Mouse (Mus musculus): ENCODE data around the gene Parp11.

Parp11 gene

GRCm38 (mm10) chr6:127446436-127446890 is at the start of gene Parp11:
Gene Parp11 (plus strand): TSS chr6:127446840.
- peak; percentile 48 for DNase-seq (ENCODE audit: low read depth)

DNA sequence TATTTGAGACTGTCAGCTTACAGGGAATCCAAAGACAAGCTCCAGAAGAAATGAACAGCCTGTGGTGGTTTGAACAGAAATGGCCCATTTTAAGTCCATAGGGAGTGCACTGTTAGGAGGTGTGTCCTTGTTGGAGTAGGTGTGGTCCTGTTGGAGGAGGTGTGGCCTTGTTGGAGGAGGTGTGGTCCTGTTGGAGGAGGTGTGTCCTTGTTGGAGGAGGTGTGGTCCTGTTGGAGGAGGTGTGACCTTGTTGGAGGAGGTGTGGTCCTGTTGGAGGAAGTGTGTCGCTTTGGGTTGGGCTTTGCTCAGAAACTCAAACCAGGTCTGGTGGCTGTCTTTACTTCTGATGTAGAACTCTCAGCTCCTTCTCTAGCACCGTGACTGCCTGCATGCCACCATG is 48.6 kb upstream of the Parp11 start:
- DNase-seq (ENCODE audit: low read depth) = peak; percentile 35

DNA sequence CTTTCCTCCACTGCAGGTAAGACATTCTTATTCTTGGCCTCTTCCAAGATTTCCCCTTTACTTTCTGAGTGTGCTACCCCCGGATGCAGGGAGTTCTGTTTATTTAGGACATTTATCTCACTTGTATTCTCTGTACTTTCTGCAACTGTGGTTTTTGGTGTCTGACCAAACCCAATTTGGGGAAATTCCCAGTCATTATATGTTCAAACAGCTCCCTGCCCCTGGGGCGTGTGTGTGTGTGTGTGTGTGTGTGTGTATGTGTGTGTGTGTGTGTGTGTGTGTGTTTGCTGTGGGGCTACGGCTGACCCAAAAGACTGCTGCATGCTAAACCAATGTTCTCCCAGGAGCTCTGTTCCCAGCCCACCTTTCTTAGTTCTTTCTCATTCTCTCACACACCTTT is 45.2 kb upstream of the Parp11 start:
- no peak for DNase-seq (ENCODE audit: low read depth)

- DNase-seq (ENCODE audit: low read depth) = no peak
Measured at GRCm38 (mm10) chr6:127404070-127404810, 42.4 kb upstream of the Parp11 start.

DNA sequence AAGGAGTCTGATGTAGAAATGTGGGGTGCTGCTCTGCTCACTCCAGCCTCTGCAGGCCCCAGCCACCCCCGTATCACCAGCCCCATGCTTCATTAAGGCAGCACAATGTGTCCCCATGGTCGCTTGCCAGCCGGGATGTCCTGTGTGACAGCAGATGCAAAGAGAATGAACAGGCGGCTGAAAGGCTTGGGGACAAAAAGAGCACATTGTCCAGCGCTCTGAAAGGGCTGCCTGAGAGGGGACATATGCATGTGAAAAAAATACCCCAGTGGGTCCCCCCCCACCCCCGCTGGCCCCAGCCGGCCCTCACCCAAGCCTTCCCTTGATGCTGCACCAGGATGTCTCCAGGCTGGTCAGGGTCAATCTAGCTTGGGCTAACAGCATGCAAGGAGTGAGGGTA is 41.0 kb upstream of the Parp11 start:
- DNase-seq (ENCODE audit: low read depth) = no peak

- no peak for DNase-seq (ENCODE audit: low read depth)
Measured at GRCm38 (mm10) chr6:127407742-127408141, 38.9 kb upstream of the Parp11 start.

- DNase-seq (ENCODE audit: low read depth) = no peak
Measured at GRCm38 (mm10) chr6:127417525-127418184, 29.0 kb upstream of the Parp11 start.

GRCm38 (mm10) chr6:127418322-127418721 is 28.3 kb upstream of the Parp11 start:
- no peak for DNase-seq (ENCODE audit: low read depth)

GRCm38 (mm10) chr6:127420115-127420514 is 26.5 kb upstream of the Parp11 start:
- DNase-seq (ENCODE audit: low read depth) = no peak

DNA sequence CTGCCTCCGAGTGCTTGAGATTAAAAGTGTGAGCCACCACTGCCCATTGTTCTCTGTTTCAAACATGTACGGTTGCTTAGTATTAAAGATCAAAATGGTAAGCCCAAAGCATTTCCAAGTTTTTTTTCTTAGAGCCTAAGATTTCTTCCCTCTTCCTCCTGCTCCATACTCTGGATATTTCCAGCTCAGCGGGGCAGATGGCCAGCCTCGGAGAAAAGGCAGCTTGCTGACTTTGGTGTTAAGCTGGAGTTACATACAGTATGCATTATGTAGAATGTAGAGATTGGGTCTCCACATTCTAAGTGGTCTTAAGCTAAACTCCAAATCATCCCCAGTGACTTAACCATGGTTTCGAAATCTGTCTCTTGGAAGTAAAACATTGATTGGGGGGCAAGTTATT is 21.5 kb upstream of the Parp11 start:
- DNase-seq (ENCODE audit: low read depth) = no peak

DNA sequence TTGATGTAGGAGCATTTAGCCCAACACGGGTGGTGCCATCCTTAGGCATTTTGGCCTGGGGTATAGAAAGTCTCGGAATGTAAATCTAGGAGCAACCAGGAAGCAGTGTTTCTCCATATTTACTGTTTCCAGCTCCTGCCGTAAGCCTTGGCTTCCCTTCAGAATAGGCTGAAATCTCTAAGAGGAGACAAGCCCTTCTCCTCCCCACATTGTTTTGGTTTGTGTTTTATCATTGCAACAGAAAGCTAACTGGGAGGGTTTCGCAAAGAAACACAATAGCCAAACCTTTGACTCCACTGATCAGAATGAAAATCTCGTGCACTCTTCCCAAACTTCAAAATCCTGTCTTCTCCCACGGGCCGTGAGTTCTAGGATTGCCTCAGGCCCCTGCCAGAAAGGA is 15.9 kb upstream of the Parp11 start:
- no peak for DNase-seq (ENCODE audit: low read depth)

DNA sequence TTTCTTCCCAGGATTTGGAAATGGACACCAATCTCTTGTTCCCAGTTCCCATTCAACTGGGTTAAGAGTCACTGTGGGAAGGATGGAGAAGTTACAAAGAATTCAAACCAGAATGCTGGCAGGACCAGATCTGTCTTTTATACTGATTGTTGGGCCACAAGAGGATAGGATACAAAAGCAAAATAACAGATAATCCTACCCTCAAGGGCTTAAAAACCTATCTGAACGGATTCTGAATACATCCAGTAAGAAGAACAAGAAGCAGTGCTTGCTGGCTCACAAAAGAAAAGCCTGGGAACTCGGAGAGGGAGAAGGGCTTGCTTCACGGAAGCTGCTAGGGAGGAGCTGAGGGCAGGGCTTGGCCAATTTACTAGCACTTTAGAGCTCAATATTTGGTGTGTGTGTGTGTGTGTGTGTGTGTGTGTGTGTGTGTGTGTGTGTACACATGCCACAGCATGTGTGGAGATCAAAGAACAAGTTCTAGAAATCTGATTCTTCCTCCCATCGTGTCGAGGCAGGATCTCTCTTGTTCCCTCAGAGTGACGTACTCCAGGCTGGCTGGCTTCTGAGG is 15.4 kb upstream of the Parp11 start:
- no peak for DNase-seq (ENCODE audit: low read depth)

GRCm38 (mm10) chr6:127433886-127434647 is 12.6 kb upstream of the Parp11 start:
- no peak for DNase-seq (ENCODE audit: low read depth)

DNA sequence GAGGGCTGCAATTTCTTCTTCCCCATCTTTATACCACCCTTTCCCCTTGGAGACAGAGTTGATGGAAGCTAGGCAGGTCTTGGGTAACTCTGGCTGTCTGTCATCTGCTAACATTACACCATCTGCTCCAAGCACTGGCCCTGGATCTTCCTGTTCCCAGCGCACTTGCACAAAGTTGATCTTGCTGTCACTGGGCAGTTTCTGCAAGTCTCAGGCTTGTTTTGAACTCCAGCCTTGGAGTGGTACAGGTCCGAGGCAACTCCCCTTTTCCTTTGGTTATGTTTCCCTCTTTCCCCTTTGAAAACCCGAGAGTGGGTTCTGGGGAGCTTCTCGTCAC is 12.0 kb upstream of the Parp11 start:
- no peak for DNase-seq (ENCODE audit: low read depth)

- DNase-seq (ENCODE audit: low read depth) = no peak
Measured at GRCm38 (mm10) chr6:127439063-127439462, 7.6 kb upstream of the Parp11 start.

- no peak for DNase-seq (ENCODE audit: low read depth)
Measured at GRCm38 (mm10) chr6:127439540-127440195, 7.0 kb upstream of the Parp11 start.

DNA sequence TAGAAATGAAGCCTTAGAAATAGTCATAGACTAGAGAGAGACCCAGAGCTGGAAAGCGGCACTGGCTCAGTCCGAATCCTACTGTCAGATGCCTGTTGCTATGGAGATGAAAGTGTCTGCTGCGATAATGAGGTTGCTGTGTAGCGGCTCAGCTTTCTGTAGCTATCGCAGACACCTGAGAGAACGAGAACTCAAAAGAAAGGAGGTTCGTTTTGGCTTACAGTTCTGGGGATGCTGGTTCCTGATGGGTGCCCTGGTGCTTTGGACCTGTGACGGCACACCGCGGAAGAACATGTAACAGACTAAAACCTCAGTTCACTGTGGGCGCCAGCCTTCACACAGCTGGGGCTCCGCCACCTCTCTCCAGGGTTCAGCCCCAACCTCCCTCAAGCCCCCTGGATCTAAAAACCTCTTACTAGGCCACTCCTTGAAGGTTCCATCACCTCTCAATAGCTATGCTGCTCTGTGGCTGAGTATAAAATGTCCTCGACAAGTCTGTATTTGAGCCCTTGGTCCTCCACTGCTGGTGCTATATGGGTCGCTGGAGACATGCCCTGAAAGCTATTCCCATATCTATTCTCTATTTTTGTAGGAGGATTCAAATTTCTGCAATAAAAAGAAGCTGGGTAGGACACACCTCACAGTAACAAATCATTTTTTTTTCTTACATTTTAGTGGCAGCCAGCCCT is 6.1 kb upstream of the Parp11 start:
- DNase-seq (ENCODE audit: low read depth) = no peak

GRCm38 (mm10) chr6:127442584-127442983 is 4.1 kb upstream of the Parp11 start:
- DNase-seq (ENCODE audit: low read depth) = no peak

- no peak for DNase-seq (ENCODE audit: low read depth)
Measured at GRCm38 (mm10) chr6:127443910-127444309, 2.7 kb upstream of the Parp11 start.

DNA sequence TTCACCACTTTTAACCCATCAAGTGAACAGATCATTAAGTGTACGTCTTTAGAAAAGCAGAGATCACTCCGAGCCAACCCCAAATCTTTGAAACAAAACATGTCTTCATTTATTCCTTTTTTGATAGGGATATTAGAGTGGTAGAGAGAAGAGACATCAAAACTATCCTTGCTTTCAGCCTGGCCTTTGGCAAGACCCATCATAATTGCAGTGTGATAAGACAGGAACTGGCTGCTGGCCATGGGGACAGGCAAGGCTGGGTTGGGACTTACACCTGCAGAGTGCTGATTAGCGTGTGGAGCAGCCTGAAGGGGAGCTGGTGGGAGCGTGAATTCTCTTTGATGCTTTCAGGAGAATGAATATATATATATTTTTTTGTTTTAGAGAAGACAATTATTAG is 2.2 kb upstream of the Parp11 start:
- DNase-seq (ENCODE audit: low read depth) = peak; percentile 48

DNA sequence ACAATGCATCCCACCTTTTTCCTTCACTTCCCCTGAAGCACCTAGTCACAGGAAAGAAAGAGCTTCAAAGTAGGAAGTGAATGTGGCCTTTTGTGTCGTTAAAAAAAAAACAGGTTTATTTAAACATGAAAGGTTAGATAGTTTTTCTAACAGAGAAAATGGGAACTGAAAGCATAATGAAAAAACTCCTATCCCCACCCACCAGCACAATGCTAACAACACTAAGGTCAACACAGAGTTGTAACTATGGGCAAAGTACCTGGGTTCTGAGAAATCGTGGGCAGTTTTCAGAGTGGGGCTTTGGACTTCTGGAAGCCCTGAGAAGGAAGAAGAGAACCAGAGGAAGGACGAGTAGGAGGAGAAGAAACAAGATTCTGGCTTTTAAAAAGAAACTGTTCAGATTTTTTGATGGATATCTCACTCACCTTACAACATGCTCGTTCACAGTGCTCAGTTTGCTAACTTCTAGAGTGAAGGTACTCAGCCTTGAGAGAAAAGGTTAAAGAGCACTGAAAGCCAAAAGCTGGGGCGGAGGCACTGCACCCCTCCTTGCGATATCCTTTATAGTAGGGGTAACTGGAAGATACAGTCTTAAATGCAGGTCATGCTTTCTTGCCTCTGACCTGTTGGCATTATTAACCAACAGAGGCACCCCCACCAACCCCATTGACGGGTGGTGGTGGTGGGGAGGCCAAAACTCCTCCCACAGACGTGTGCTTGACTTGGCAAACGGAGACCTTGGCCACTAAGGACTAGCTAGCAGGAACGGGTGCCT is 1.2 kb downstream of the Parp11 start:
- no peak for DNase-seq (ENCODE audit: low read depth)

Data from c-Kit-positive CD71-positive TER-119-negative erythroid progenitor cells, embryonic 14.5 days (primary cell).